Mouse (Mus musculus) myocyte (in vitro differentiated cells): ENCODE measurements around the gene Cyp2s1.

Source experiments
- CEBPB ChIP-seq: IDR thresholded peaks from 2 replicates; pipeline ENCODE4 v1.6.1; 2011; ENCODE audit warnings: mild to moderate bottlenecking, moderate library complexity; ENCODE audit not compliant: poor library complexity, insufficient read depth, severe bottlenecking
- POLR2AphosphoS2 ChIP-seq: IDR thresholded peaks from one replicate; pipeline ENCODE4 v1.6.1; 2011; ENCODE audit warnings: low read depth, control low read depth; ENCODE audit not compliant: insufficient read length
- TCF3 ChIP-seq: IDR thresholded peaks from one replicate; pipeline ENCODE4 v1.6.1; 2011; ENCODE audit warnings: low read depth, control low read depth; ENCODE audit not compliant: insufficient read length

GRCm38 (mm10) chr7:25784808-25785207 is 31.9 kb downstream of the Cyp2s1 start:
- no peak for TF ChIP-seq CEBPB
- TF ChIP-seq TCF3: no peak
- TF ChIP-seq POLR2AphosphoS2: no peak
